Mouse (Mus musculus) hindlimb bud, embryonic 11.5 days (tissue): Measurements from ENCODE around the gene Iqcf1.
"Not testable (repeated sequence)": the region's sequence is repeated elsewhere in the genome, so short reads cannot be mapped to it uniquely, and the experiment has no call there.

Source experiments
- DNase-seq: peaks from one replicate; pipeline ENCODE4 v3.0.0-alpha.2; 2012; ENCODE audit warnings: low read depth, low spot score; ENCODE audit errors: extremely low spot score

Iqcf1 gene

DNA sequence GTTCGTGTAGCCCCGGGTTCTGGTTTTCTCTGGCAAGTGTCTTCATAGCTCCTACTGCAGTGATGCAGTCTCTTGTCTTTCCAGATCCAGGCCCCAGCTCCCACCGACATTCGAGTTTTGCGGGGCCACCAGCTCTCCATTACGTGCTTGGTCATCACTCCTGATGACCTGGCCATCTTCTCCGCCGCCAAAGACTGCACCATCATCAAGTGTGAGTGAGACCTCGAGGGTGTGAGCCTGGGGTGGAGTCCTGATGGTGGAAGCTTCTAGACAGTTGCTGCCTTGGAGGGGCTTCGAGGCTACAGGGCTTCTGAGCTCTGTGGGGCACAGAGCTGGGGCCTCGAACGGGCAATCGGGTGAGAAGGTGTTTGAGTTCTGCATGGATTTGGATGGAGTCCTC is 18.1 kb upstream of the Iqcf1 start:
- DNase-seq, result no peak

DNA sequence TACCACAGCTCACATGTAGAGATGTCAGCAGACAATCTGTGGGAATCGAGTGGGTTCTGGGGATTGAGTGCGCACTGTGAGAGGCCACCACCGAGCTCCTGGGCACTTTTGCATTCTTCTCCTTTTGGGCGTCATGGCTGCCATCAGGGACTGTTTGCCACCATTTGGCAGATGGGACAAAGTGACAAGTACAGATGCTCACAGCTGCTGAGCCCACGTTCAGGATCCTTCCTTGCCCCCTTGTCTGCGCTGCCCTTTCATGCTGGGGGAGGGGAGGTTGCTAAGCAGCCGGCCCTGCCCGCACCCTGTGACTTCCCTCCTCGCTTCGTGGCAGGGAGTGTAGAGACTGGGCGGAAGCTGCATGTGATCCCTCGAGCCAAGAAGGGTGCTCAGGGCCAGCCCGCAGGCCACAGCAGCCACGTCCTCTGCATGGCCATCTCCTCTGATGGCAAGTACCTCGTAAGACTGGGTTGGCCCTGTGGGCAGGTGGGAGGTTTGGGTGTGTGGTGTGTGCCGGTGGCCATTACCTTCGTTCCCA is 17.1 kb upstream of the Iqcf1 start:
- no peak for DNase-seq

DNA sequence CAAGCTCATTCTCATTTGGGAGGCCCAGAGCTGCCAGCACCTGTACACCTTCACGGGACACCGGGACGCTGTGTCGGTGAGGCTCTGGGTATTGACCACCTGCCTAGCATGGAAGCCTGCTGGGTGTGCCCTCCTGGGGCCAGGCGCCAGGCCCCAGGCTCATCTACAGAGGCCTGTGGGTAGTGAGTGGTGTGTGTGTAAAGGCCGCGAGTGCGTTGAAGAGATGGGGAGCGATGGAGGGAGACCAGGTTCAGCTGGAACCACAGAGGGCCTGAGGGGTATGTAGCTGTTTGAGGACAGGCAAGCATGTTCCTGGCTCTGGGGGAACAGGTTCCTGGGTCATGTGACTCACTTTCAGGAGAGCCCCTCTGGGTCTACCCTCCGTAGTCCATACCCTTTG is 16.6 kb upstream of the Iqcf1 start:
- DNase-seq, result no peak

DNA sequence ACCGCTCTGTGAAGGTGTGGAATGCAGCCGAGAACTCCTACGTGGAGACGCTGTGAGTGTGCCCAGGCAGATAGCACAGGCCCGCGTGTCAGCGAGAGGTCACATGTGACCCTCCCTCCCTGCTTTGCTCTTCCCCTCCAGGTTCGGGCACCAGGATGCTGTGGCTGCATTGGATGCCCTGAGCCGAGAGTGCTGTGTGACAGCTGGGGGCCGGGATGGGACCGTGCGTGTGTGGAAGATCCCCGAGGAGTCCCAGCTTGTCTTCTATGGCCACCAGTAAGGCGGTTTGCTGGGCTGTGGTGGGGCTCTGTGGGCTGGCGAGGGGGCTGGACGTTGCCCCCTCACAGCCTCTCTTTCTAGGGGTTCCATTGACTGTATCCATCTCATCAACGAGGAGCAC is 16.2 kb upstream of the Iqcf1 start:
- no peak for DNase-seq

DNA sequence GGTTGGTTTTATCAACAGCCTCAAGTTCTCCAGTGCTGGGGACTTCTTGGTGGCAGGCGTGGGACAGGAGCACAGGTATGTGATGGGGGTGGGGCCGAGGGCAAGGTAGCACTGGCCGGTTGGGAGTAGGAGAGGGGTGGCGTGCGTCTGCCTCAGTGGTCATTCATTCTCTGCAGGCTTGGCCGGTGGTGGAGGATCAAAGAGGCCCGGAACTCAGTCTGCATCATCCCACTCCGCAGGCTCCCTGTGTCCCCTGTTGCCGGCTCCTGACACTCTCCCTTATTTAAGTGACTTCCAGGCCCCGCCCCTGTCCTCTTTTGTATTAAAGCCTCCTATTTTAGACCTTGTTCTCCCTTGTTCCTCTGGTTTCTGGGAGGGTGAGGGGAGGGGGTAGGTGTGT is 14.7 kb upstream of the Iqcf1 start:
- no peak for DNase-seq

DNA sequence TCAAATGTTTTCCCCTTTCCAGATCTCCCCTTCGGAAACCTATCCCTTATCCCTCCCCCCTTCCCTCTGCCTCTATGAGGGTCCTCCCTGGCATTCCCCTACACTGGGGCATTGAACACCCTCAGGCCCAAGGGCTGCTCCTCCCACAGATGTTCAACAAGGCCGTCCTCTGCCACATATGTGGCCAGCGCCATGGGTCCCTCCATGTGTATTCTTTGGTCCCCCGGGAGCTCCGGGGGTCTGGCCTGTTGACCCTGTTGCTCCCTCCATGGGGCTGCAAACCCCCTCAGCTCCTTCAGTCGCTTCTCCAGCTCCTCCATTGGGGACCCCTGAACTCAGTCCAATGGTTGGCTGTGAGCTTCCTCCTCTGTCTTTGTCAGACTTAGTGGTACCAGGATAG is 12.2 kb upstream of the Iqcf1 start:
- DNase-seq, result not testable (repeated sequence)

DNA sequence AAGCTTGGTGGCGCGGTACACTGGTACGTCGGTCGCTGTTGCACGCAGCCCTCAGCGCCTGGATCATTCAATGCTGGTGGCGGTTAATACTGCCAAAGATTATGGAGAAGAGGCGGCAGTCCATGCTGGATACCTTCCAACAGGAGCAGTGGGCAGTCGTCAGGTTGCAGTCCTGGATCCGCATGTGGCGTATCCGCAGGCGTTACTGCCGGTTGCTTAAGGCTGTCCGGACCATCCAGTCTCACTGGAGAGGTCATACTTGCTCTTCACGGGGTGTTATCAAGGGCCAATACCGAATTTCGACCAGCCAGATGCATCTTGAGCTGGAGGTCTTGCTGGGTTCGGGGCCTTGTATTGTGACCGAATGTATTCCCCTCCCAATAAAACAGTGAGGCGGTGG is 2.1 kb downstream of the Iqcf1 start:
- no peak for DNase-seq

DNA sequence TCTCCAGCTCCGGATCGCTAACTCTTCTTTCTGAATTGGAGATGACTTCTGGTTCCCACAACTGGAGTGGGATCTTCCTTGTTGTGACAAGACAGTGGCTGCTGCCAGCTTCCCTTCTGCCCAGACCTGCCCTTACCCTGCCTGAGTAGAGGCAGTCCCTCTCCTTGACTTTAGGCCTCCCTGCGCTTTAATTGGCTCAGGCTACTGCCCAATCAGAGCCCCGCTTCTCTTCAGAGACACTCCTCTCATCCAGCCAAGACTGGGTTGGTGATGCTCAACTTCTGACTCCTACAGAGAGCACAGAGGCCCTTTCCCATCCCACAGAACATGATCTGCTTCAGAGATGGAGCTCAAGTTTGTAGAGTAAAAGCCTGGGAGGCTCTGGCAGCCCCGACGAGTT is 4.5 kb downstream of the Iqcf1 start:
- no peak for DNase-seq

DNA sequence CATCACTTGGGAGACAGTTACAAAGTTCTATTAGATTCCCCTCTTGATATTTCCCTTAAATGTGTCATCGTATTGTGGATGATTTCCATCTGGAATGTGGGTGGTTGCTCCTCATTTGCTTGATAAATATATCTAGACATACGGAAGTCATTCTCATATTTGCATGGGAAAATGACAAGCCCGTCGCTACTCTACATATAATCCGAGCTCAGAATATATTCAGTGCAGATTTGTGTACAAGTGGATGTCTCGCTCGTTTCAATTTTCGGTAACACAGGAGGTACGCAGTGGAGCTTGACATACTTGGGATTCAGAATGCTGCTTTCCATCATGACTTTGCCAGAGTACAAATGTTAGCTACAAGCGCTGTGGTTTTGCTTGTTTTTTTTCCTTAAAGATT is 9.6 kb downstream of the Iqcf1 start:
- DNase-seq, result no peak

DNA sequence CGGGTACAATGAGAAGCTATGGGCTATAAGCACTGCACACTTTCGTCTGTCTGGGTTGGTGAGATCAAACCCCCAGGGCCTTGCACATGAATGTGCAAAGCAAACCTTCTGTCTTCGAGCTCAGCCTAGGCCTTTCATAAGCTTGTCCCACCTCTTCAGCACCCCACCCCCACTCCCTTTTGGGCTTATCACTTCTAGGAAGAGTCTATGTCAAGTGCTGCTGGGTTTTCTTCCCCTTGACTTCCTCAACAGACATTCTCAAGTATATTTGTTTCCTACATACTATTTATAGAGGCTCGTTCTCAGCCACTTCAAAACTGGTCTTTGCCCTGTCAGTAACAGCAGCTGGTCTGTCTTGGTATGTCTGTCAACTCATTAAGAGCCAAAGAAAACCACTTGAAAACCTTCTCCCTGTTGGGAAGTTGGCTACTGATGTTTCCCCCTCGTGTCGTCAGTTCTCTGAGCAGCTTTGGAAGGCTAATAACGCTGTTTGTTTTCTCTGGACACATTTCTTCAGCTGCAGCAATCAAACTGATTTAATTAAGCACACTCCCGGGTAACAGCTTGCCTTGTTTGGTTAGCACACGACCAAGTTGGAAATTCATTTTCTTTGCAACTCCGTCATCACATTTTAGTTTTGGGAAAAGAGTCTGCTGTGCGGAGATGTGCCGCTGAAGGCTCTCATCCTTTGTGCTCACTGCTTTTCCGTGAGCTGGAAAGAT is 13.1 kb downstream of the Iqcf1 start:
- no peak for DNase-seq

DNA sequence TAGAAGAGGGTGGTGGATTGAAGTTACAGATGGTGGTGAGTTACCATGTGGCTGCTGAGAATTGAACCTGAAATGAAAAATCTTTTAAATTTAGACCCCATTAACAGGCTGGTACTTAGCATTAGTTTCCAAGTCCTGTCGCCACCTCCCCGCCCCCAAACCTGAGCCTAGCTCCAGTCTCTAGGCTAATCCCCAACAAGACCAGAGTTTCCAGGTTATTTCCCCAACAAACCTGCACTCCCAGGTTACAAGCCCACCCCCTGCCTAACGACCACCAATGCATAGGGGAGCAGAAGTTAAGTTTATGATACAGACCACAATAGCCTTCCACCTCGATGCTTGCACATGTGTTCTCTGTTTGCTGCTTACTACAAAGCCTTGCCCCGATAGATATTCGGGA is 13.8 kb downstream of the Iqcf1 start:
- DNase-seq, result no peak

DNA sequence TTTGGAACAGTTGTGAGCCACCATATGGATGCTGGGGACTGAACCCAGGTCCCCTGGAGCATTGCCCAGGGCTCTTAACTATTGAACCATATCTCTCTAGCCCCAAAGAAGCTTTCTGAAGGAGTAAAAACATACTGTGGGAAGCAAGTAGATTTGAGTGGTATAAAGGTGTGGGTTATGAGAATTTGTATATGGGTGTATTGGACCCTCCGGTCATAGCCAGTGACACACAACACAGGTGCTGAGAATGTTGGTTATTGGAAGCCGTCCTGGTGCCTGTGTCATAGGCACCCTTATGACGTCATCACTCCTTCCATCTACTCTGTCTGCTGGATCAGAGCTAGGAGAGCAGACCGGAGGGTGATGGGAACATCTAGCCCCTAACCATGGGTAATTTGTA is 14.5 kb downstream of the Iqcf1 start, which contains the start of gene Iqcf5:
TSS of gene Iqcf5 (plus strand) at position 301 of the 400 bp plus-strand sequence.
- no peak for DNase-seq

DNA sequence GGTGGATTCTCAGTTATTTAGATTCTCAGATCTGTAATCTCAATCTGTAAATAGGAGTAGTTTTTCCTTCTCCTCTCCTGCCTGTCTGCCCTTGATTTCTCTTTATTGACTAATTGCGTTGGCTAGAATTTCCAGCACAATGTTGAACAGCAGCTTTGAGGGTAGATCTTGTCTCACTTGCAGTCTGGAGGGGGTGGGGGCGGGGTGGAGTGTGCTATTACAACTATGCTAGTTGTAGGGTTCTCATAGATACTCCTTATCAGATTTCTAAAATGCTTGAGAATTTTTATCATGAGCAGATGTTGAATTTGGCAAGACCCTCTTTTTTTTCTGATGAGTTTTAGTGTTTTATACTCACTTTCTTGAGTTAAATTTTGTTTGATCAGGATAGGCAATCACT is 19.7 kb downstream of the Iqcf1 start:
- DNase-seq, result no peak

DNA sequence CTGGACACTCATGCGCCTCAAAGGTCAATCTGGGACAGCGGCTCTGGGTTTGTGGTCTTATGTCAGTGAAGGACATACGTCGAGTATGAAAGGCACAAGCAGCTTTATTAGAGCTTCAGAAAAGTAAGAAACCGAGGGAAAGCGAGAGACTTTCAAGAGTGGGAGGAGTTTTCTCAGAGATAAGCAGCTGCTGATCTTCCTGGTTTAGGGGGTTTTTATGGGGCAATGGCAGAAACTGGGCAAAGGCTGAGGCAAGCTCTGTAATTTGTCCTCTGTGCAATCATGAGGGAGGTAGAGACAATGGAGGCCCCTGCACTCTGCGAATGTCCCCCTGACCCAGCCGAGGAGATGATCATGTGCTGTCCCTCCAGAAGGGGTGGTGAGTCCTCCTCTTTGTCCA is 20.1 kb downstream of the Iqcf1 start:
- no peak for DNase-seq

DNA sequence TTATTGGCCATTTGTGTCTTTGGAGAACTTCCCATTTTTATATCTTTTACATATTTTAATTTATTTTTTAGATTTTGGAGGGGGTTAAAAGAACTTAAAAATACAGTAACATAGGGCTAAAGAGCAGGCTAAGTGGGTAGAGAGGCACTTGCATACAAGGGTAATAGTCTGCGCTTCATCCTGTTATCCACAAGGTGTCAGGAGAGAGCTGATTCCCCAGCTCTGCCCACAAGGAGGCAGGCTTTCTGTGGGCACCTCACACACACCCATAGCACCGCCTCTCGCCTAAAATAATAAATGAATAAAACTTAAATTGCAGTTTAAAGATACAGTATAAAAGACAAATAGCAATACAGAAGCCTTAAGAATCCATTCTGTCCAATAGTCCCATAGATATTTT is 32.1 kb downstream of the Iqcf1 start:
- peak; percentile 16 for DNase-seq

DNA sequence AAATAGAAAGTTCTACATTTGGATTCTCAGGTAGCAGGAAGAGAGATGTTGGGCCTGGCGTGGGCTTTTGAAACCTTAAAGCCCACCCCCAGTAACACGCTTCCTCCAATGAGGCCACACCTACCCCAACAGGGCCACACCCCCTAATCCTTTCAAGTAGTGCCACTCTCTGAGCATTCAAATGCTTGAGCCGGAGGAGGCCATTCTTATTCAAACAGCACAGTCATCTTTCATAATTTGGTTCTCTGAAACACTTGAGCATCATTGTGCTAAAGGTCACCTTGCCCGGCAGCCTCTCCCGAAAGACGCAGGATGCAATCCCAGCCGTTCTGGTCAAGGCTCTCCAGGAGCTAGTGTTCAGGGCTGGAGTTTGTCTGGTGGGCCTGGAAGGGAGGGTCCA is 34.5 kb downstream of the Iqcf1 start:
- DNase-seq, result no peak

DNA sequence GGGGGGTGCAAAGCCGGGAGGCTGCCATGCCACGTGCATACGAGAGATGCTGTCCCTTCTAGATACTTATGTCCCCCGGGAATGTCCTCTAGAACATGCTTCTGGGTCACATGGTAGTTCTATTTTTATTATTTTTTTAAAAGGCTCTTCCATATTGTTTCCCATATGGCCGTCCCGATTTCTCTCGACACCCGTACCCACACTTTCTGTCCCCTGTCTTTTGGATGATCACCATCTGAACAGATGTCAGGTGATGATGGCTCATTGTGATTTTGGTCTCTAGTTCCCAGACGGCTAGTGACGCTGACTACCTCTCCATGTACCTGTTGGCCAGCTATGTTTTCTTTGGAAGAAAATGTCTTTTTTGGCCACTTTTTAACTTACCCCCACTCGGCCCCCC is 35.2 kb downstream of the Iqcf1 start:
- no peak for DNase-seq
